Mouse (Mus musculus): ENCODE data around the gene Sprr3.

- TF ChIP-seq POLR2A (IDR thresholded peaks at IDR 0.05; ENCODE audit: low read depth, low read length) (no peak), CTCF (IDR thresholded peaks at IDR 0.05; ENCODE audit: borderline replicate concordance, insufficient read depth, low read length) (no peak)
These were observed 3.4 kb downstream of the Sprr3 start for GRCm38 (mm10) chr3:92455151-92455550.

Data from embryonic fibroblast, embryonic 13.5 days (primary cell).